Mouse (Mus musculus) urinary bladder, postnatal 25 days (tissue): ENCODE results near the gene Exoc7.

Source experiments
- DNase-seq: peaks from one replicate; pipeline ENCODE4 v3.0.0; 2022; ENCODE audit warnings: low spot score

The Exoc7 gene

DNA sequence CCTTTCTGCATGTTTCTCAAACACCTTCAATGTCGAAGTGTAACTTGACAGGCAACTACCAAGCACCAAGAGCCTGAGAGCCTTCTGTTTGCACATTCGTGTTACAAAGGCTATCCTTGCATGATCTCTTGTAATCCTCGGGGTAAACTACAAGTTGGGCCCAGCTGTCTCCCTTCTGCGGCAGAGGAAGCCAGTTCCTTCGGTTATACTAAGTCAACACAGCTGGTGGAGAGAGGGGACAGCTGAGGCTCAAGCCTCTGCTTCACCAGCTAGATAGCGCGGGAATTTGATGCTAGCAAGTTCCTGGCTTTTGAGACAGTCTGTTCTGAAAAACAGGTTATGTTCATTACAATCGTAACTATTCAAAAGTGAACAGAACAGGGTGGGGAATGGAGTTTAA is 5.3 kb upstream of the Exoc7 start:
- no peak for DNase-seq

- no peak for DNase-seq
Measured at GRCm38 (mm10) chr11:116311169-116311568, 4.1 kb upstream of the Exoc7 start.

GRCm38 (mm10) chr11:116309601-116310000 is 2.6 kb upstream of the Exoc7 start:
- no peak for DNase-seq

DNA sequence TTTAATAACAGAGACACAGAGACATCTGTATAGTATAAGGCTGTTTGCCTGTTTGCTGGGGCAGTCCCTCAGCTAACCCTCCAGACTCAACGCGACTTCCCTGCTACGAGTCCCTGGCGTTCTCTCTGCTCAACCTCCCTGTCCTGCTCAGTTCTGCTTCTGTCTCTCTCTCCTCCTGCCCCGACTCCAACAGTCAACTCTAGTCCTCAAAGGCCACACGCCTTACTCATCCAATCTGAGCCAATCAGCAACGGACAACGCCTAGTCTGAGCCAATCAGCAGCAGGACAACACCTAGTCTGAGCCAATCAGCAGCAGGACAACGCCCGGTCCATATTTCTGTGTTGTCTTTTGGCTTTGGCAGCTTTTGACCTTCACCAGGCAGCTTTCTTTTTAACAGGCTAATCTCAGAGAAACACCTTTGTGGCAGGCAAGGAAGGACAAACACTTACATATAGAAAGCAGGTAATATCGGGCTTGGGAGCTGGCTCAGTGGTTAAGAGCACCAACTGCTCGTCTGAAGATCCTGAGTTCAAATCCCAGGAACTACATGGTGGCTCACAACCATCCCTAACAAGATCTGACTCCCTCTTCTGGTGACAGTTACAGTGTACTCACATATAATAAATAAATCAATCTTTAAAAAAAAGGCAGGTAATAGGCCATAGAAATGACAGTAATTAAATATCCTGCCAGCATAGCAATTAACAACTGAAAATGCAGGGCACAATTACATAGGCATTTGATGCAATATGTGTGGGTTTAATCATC is 914 bp upstream of the Exoc7 start:
- no peak for DNase-seq

GRCm38 (mm10) chr11:116306126-116306982 is 679 bp downstream of the Exoc7 start:
- DNase-seq = peak; percentile 89

DNA sequence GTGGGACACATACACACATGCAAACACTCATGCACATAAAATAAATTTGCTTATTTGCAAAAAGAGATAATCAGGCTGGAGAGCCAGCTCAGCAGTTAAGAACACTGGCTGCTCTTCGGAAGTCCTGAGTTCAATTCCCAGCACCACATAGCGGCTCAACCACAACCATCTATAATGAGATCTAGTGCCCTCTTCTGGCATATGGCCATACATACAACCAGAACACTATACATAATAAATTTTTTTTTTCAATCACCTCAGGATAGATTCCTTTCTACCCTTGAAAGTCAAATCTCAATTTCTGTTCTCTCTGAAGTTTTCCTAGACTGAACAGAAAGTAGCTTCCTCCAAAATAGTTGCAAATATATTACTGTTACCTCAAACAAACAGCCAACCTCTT is 1.6 kb downstream of the Exoc7 start:
- DNase-seq = no peak

- no peak for DNase-seq
Measured at GRCm38 (mm10) chr11:116298621-116299020, 8.4 kb downstream of the Exoc7 start.

DNA sequence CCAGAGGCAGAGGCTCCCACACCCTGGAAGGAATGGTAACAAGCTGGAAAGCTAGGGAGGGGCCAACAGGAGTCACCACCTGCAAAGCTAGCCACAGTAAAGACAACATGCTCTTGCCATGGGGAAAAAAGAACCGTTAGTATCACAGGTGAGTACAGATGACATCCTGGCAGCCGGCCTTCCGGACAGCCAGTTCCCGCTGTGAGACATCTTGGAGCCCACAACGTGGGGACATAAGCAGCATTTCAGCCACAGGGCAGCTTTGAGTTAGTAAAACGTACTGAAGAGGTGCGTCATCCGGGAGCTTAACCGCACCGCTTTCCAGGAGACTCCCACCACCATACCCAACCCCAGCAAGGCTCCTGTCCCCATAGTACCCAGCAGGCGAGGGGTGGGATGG is 8.8 kb downstream of the Exoc7 start:
- DNase-seq = no peak

DNA sequence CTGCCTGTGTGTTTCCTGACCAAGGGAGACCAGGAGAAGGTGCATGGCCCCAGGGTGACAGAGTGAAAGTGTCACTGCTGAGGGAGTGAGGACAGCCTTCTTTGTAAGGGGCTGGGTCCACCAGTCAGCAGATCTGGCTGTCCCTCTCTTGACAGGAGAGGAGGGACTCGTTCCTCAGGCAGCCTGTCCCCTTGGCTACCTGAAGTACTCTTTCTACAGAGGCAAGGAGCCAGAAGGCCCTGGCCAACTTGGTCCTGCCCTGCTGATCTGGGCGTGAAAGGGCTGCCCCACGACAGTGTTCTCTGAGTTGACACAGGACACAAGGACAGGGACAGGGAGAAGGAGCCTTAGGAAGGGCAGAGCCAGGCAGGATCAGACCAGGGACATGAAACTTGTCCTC is 10.0 kb downstream of the Exoc7 start:
- no peak for DNase-seq

DNA sequence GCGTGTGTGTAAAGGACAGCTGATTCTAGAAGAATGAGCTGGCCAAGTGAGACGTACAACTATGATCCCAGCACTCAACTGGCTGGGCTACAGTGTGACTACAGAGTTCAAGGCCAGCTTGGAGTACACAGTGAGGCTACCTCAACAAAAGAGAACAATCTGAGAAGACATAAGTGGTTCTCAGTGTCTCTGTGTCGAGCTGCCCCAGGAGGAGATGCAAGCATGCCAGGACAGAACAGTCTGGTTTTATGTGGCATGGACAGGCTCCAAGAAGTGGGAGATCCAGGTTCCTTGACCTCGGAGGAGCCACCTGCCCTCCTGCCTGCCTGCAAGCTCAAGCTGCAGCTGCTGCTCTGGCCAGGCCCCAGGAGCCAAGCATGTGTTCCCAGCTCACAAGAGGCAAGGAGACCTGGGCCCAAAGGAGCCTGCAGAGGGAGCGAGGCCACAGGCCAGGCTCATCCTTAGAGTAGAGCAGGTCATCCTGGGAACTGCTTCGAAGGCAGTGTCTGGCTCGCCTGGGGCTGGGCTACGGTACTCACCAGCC is 10.8 kb downstream of the Exoc7 start:
- DNase-seq = no peak

GRCm38 (mm10) chr11:116294319-116294718 is 12.7 kb downstream of the Exoc7 start:
- peak; percentile 42 for DNase-seq

DNA sequence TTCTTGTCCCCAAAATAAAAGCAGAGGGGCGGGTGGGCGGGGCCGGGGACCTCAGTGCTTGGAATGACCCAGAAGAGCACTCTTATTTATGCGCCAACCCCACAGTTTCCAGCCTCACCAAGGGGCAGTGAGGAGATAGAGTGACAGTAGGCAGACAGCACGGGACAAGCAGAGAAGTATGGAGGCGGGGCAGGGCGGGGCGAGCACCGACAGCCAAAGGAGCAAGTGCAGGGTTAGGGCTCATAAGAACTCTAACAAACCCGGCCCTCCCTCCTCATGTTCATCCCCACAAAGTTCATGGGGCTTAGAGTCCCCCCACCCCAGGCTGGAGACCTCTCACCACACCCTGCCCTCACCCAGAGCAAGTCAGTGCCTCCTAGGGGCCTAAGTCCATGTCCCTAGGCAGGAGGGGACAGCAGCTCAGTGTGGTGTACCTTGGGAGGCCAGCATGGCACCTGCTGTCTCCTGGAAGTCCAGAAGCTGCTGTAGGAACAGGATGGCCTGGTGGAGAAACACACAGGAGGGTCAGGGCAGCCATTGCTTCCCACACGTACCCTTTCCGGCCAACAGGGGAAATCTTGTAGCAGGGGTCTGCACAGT is 13.4 kb downstream of the Exoc7 start:
- no peak for DNase-seq

GRCm38 (mm10) chr11:116292401-116292800 is 14.6 kb downstream of the Exoc7 start:
- DNase-seq = no peak

DNA sequence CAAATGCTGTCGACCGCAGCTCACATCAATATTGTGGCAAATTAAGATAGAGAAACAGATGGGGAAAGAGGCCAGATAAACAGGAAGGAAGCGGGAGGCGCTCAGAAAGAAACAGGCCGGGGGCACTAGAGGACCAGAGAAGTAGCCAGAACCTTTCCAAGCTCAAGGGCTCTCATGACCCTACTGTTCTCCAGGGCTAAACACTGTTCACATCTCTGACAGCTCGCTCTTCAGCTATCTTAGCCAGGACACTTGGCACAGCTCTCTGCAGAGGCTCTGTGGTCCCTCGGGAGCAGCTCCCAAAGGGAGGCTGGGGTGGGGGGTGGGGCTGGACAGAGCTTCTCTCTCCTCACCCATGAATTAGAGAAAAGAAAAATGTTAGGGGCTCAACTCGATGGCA is 16.5 kb downstream of the Exoc7 start:
- DNase-seq = no peak

DNA sequence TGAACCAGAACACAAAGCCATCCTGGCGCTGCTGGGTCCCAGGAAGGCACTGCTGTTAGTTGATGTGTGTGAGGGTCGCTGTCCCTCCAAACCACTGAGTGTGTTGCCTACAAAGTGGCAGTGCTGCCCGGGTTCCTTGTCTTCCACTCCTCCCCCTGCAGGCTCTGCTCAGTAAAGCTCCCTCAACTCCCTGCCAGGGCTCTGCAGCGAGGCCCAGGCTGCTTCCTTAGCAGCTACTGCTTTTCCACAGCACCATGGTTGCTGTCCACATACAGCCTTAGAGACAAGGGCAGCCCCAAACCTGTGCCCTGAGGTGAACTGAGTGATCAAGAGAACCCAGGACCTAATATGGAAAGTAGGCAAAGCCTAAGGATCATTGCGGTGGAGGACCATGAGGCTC is 19.7 kb downstream of the Exoc7 start:
- DNase-seq = no peak

GRCm38 (mm10) chr11:116285770-116286191 is 21.3 kb downstream of the Exoc7 start:
- no peak for DNase-seq

DNA sequence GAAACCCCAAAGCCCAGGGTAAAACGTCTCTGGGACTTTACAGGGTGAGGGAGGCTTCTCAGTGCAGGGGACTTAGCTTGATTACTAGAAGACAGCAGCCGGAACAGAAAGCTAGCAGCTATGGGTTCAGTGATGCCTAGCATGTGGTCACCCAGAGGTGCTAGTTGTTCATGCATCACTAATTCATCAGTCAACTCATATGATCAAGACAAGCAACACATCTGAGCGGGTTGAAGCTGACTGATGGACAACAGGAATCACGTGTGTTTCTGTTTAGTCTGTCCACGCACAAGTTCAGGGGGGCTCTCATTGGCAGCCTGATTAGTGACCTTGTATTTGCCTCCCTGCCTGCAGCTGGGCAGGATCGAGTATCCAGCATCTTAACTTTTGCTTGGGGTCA is 23.1 kb downstream of the Exoc7 start:
- DNase-seq = no peak

GRCm38 (mm10) chr11:116282912-116283521 is 24.0 kb downstream of the Exoc7 start:
- DNase-seq = no peak

GRCm38 (mm10) chr11:116282089-116282488 is 24.9 kb downstream of the Exoc7 start:
- no peak for DNase-seq

DNA sequence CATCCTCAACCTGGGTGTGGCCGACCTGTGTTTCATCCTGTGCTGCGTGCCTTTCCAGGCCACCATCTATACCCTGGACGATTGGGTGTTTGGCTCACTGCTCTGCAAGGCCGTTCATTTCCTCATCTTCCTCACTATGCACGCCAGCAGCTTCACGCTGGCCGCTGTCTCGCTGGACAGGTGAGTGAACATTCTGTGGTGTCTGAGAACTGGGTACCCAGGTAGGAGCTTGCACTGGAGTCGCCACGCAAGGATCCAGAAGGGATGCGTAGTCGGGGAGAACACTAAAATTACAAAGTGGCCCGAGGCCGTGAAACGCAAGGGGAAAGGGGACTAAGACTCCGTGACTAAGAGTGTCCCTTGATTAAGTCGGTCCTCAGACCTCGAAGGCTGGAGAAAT is 25.4 kb downstream of the Exoc7 start:
- DNase-seq = no peak

DNA sequence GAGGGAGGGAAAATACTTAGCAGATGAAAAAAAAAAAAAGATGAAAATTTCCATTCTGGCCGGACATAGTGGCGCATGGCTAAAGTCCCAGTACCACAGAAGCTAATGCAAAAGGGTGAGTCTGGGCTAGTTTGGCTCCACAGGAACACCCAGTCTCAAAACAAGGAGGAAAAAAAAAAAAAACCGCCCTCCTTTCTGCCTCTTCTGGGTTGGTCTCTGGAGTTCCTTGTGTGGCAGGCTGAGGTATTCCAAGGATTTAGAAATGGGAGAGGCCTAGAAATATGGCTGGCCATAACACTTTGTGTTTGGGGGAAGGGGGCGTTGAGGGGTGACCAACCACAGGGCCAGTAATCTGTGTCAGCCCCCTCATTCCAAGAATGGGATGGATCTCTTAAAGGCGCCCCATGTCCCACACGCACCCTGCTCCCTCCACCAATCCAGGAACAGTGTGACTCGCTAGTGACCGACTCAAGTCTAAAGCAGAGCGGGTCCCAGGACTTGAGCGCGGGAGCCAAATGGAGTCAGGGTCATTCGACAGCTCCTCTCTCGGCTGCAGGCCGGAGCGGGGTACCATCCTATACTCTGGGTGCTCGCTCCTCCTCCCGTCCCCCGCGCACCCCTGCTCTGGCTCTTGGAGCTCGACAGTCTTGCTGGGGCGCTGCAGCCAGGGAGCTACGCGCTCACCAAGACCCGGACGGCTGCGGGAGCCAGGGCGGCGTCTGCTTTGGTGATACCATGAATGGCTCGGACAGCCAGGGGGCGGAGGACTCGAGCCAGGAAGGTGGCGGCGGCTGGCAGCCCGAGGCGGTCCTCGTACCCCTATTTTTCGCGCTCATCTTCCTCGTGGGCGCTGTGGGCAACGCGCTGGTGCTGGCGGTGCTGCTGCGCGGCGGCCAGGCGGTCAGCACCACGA is 26.0 kb downstream of the Exoc7 start, which contains the start of gene Galr2:
Gene Galr2, plus strand, starts transcription at position 189 of the 913 bp plus-strand sequence.
- no peak for DNase-seq
